Mouse (Mus musculus) kidney, embryonic 16.5 days (tissue): ENCODE results near the gene Arf5. TPM values are rescaled to one million over a fixed set of nuclear protein-coding genes. Genes with fewer than 3 reads are reported as not detected.

Source experiments
- ATAC-seq: fragments of 200-750 bp; cut with Nextera tagmentation; 2 replicates; pipeline ENCODE4 v1.8.0; 2017; ENCODE audit warnings: moderate TSS enrichment; ENCODE audit not compliant: low FRiP score, low TSS enrichment
- H3K27ac ChIP-seq: fragments of 300-500 bp; sonication (generic); 2 replicates; pipeline ENCODE4 v1.5.1; 2014; ENCODE audit warnings: low read length
- H3K27me3 ChIP-seq: fragments of 300-500 bp; sonication (generic); 2 replicates; pipeline ENCODE4 v1.6.1; 2014; ENCODE audit warnings: low read length, control low read depth, mixed read lengths; ENCODE audit not compliant: insufficient read depth
- H3K36me3 ChIP-seq: fragments of 300-500 bp; sonication (generic); 2 replicates; pipeline ENCODE4 v1.6.1; 2014; ENCODE audit warnings: low read length, control low read depth, mixed read lengths; ENCODE audit not compliant: insufficient read depth
- H3K4me1 ChIP-seq: fragments of 300-500 bp; sonication (generic); 2 replicates; pipeline ENCODE4 v1.6.1; 2014; ENCODE audit warnings: low read length, control low read depth, mixed read lengths; ENCODE audit not compliant: insufficient read depth
- H3K4me2 ChIP-seq: fragments of 300-500 bp; sonication (generic); replicated peaks from 2 replicates; pipeline ENCODE4 v1.6.1; 2014; ENCODE audit warnings: low read depth, low read length
- H3K4me3 ChIP-seq: fragments of 300-500 bp; sonication (generic); 2 replicates; pipeline ENCODE4 v1.5.1; 2014; ENCODE audit warnings: mild to moderate bottlenecking, low read length
- H3K9ac ChIP-seq: fragments of 300-500 bp; sonication (generic); replicated peaks from 2 replicates; pipeline ENCODE4 v1.6.1; 2014; ENCODE audit warnings: low read length
- H3K9me3 ChIP-seq: fragments of 300-500 bp; sonication (generic); 2 replicates; pipeline ENCODE4 v1.6.1; 2016; ENCODE audit warnings: low read length, control low read depth
- WGBS: fragments of 180-500 bp; shearing (Covaris S2); extraction: QIAGEN DNeasy Blood & Tissue Kit; methylation state at CpG from one replicate; pipeline ENCODE4 v1.1.7; 2014; 5-methylcytosine and 5-hydroxymethylcytosine counted together
- polyA plus RNA-seq: library from polyadenylated mRNA; unstranded; fragments of >200 nt; fragmentation: Nextera tagmentation; extraction: Ambion mirVana; gene quantifications from 2 replicates; pipeline ENCODE4 v1.2.1, GENCODE M21; 2015

The Arf5 gene
- polyA plus RNA-seq, 1 experiment from 2014 or later = 350 TPM

DNA sequence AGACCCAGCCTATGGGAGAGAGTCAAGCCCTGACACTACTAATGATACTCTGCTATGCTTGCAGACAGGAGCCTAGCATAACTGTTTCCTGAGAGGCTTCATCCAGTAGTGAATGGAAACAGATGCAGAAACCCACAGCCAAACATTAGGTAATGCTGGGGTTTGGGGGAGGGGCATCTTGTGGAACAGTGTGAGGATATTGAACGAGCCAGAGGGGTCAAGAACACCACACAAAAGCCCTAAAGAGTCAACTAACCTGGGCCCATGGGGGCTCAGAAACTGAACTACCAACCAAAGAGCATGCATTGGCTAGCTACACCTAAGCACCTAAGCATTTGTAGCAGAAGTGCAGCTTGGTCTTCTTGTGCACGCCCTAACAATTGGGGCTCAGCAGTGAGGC, 12.1 kb upstream of the Arf5 start:
- ATAC-seq = no peak
- WGBS = 78% methylated on average over 2 of the region's 2 CpGs
- Histone ChIP-seq H3K27me3 (no peaks in the 10 kb centered on the region), H3K4me3 (no peak overlapping the region), H3K4me2 (no peak overlapping the region), H3K9me3 (no peaks in the 10 kb centered on the region), H3K4me1 (no peaks in the 10 kb centered on the region), H3K27ac (no peak overlapping the region), H3K36me3 (peaks cover 11% of the 10 kb centered on the region), H3K9ac (no peak overlapping the region)

DNA sequence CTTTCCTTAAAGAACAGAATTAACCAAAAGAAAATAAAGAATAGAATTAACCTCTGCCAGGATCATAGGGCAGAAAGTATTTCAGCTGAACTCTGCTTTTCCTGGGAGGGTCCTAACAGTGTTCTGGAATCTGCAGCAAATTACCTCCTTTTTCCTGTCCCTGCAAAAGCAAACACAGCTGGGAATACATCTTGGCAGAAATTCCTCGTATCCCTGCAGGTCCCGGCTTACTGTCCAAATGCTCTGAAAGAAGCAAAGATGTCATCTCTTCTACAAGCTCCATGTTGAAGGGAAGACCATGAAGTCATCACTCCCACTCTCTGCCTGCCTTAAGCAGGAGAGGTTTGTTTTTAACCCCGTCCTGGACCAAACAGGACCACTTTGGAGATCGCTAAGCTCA, 6.4 kb upstream of the Arf5 start:
- H3K36me3 ChIP-seq = peaks cover 33% of the 10 kb centered on the region
- H3K4me1 ChIP-seq = peaks cover 37% of the 10 kb centered on the region
- WGBS = 49% methylated on average over 4 of the region's 4 CpGs
- 0 out of 2 replicates have a peak overlapping the region, but pooled peaks have one; percentile 5 for H3K4me2 ChIP-seq
- no peak for ATAC-seq
- no peaks in the 10 kb centered on the region for H3K9me3 ChIP-seq
- H3K27me3 ChIP-seq = no peaks in the 10 kb centered on the region
- H3K9ac ChIP-seq = no peak overlapping the region
- H3K27ac ChIP-seq = no peak overlapping the region
- H3K4me3 ChIP-seq = no peak overlapping the region

- Histone ChIP-seq H3K4me2 (peak overlapping the region; percentile 17), H3K9me3 (no peaks in the 10 kb centered on the region), H3K9ac (no peak overlapping the region), H3K4me3 (no peak overlapping the region), H3K36me3 (peaks cover 33% of the 10 kb centered on the region), H3K27me3 (no peaks in the 10 kb centered on the region), H3K4me1 (peaks cover 44% of the 10 kb centered on the region), H3K27ac (0 out of 2 replicates have a peak overlapping the region, but pooled peaks have one; percentile 30)
- ATAC-seq = peak; percentile 11; the same call in 1 of the 2 replicates
- 63% methylated on average over 14 of the region's 14 CpGs for WGBS
These were observed 4.9 kb upstream of the Arf5 start for GRCm38 (mm10) chr6:28418449-28418848.

- Histone ChIP-seq H3K4me2 (peak overlapping the region; percentile 19; the same call in 1 of the 2 replicates), H3K27ac (no peak overlapping the region), H3K4me1 (peaks cover 49% of the 10 kb centered on the region), H3K9ac (no peak overlapping the region), H3K9me3 (no peaks in the 10 kb centered on the region), H3K4me3 (no peak overlapping the region), H3K36me3 (peaks cover 33% of the 10 kb centered on the region), H3K27me3 (no peaks in the 10 kb centered on the region)
- no peak for ATAC-seq
- WGBS = 61% methylated on average over 2 of the region's 2 CpGs
These were observed 3.7 kb upstream of the Arf5 start for GRCm38 (mm10) chr6:28419673-28420072.

DNA sequence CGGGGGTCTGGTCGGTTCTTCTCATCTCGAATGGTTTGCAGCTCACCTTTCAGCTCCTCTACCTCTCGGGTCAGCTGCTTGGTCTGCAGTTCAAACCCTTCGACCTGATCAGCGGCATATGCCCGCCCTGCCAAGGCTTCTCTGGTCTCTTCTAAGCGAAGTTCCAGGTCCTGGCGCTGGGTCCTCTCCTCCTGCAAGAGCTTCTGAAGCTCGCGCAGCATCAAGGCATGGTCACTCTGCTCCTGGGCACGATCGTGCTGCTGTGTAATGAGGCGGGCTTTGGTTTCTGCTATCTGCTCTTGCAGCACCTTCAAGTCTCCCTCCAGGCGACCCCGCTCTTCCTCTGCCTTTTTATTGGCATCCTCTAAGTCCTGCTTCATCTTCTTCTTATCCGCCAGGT, 3.0 kb upstream of the Arf5 start:
- Histone ChIP-seq H3K36me3 (peaks cover 33% of the 10 kb centered on the region), H3K27me3 (no peaks in the 10 kb centered on the region), H3K9ac (peak overlapping the region; percentile 80; the same call in 1 of the 2 replicates), H3K27ac (no peak overlapping the region), H3K4me1 (peaks cover 53% of the 10 kb centered on the region), H3K4me3 (peak overlapping the region; percentile 69), H3K4me2 (peak overlapping the region; percentile 67), H3K9me3 (no peaks in the 10 kb centered on the region)
- ATAC-seq = no peak
- 73% methylated on average over 17 of the region's 17 CpGs for WGBS

DNA sequence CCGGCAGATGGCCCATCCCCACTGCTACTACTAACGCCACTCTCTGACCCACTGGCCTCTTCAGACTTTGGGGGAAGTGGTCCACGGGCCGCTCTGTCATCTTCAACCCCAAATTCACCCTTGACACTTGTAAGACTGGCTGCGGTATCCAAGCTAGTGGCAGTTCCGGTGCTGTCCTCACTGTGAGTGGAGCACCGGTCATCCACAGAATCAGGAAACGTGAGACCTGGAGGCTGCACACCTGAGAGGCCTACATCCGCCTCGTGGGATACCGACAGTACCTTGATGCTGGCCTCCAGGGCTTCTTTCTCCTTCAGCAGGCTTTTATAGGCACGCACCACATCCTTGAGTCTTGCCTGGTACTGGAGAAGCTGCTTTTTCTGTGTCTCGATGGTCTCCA, 2.5 kb upstream of the Arf5 start:
- Histone ChIP-seq H3K4me2 (peak overlapping the region; percentile 67), H3K9ac (peak overlapping the region; percentile 80), H3K9me3 (no peaks in the 10 kb centered on the region), H3K27ac (no peak overlapping the region; the same call in 1 of the 2 replicates), H3K4me1 (peaks cover 53% of the 10 kb centered on the region), H3K36me3 (peaks cover 33% of the 10 kb centered on the region), H3K4me3 (peak overlapping the region; percentile 69), H3K27me3 (no peaks in the 10 kb centered on the region)
- ATAC-seq = no peak
- WGBS = 21% methylated on average over 13 of the region's 13 CpGs

DNA sequence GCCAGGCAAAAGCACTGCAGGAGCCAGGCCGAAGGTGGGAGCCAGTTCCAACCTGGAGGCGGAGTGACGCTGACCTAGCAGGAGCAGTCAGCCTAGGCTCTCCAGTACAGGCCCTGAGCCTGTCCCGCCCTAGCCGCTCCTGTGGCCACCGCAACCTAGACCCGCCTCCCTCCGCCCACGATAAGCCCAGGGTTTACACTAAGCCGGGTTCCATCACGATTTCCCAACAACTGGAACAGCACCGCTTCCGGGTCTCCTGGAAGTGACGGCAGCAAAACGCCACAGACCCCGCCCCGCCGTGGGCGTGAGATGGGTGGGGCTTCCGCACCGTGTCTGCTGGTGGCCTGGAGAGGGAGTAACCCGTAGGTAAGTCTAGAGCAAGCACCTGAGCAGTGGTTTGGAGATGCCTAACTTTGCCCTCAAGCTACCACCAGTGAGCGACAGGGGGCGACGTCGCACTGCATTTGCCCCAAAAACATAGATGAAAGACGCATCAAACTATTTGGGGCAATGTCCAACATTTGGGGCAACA, 1.8 kb upstream of the Arf5 start:
- ATAC-seq = peak; percentile 91
- under 1% methylated on average over 27 of the region's 27 CpGs for WGBS
- H3K4me3 ChIP-seq = peak overlapping the region; percentile 69
- peak overlapping the region; percentile 67 for H3K4me2 ChIP-seq
- H3K36me3 ChIP-seq = peaks cover 36% of the 10 kb centered on the region
- H3K27me3 ChIP-seq = no peaks in the 10 kb centered on the region
- peak overlapping the region; percentile 80 for H3K9ac ChIP-seq
- peaks cover 53% of the 10 kb centered on the region for H3K4me1 ChIP-seq
- no peaks in the 10 kb centered on the region for H3K9me3 ChIP-seq
- H3K27ac ChIP-seq = peak overlapping the region; percentile 53

- H3K27me3 ChIP-seq = no peaks in the 10 kb centered on the region
- peak overlapping the region; percentile 44; the same call in 1 of the 2 replicates for H3K4me2 ChIP-seq
- H3K36me3 ChIP-seq = peaks cover 32% of the 10 kb centered on the region
- WGBS = 70% methylated on average over 15 of the region's 15 CpGs
- H3K4me3 ChIP-seq = peak overlapping the region; percentile 89
- no peaks in the 10 kb centered on the region for H3K9me3 ChIP-seq
- H3K4me1 ChIP-seq = peaks cover 43% of the 10 kb centered on the region
- H3K27ac ChIP-seq = peak overlapping the region; percentile 74
- H3K9ac ChIP-seq = peak overlapping the region; percentile 94
- ATAC-seq = no peak
These were observed 589 bp upstream of the Arf5 start for GRCm38 (mm10) chr6:28422651-28423290.

GRCm38 (mm10) chr6:28423767-28424695, 671 bp downstream of the Arf5 start:
- Histone ChIP-seq H3K36me3 (peaks cover 20% of the 10 kb centered on the region), H3K4me1 (peaks cover 34% of the 10 kb centered on the region), H3K4me3 (peak overlapping the region; percentile 89), H3K27ac (peak overlapping the region; percentile 66), H3K27me3 (no peaks in the 10 kb centered on the region), H3K9me3 (no peaks in the 10 kb centered on the region), H3K9ac (peak overlapping the region; percentile 94), H3K4me2 (peak overlapping the region; percentile 67)
- 9% methylated on average over 44 of the region's 46 CpGs for WGBS
- ATAC-seq = peak; percentile 57
